Mouse (Mus musculus) brain, adult 10 weeks (tissue): ENCODE results near the gene 3110021N24Rik. TPM values are rescaled to one million over a fixed set of nuclear protein-coding genes. Genes with fewer than 3 reads are reported as not detected.

ENCODE experiments used
- polyA plus RNA-seq: library from polyadenylated mRNA; stranded (reverse); fragments of 350-450 nt; fragmentation: Illumina TruSeq; extraction: RNeasy Lipid Tissue Mini Kit (QIAGEN cat#74804); gene quantifications from one replicate; pipeline ENCODE4 v1.2.3, GENCODE M21; 2015; ENCODE audit warnings: low read depth, low replicate concordance

Gene 3110021N24Rik
- polyA plus RNA-seq = 0.33 TPM

GRCm38 (mm10) chr4:108719349-108719748 lies at the start of gene 3110021N24Rik:
Gene 3110021N24Rik, plus strand, starts transcription at chr4:108719649.

GRCm38 (mm10) chr4:108780057-108780863 lies 60.8 kb downstream of the 3110021N24Rik start, which contains the start of gene Zfyve9:
Gene Zfyve9, minus strand, starts transcription at chr4:108780798.

Other genes with a start within 250 kb of the 3110021N24Rik start
- 41.5 TPM for gene Prpf38a, start 140.3 kb upstream of the 3110021N24Rik start, polyA plus RNA-seq
- 0.24 TPM for gene Orc1, start 140.2 kb upstream of the 3110021N24Rik start, polyA plus RNA-seq
- gene Cc2d1b, start 99.7 kb upstream of the 3110021N24Rik start, polyA plus RNA-seq = 26.5 TPM
- 49.9 TPM for gene Zfyve9, start 61.1 kb downstream of the 3110021N24Rik start, polyA plus RNA-seq
- gene Btf3l4, start 114.0 kb downstream of the 3110021N24Rik start, polyA plus RNA-seq = 159 TPM
- 62.9 TPM for gene Txndc12, start 115.0 kb downstream of the 3110021N24Rik start, polyA plus RNA-seq
- gene Kti12, start 128.1 kb downstream of the 3110021N24Rik start, polyA plus RNA-seq = 14.7 TPM
- not detected for gene A730015C16Rik, start 129.0 kb downstream of the 3110021N24Rik start, polyA plus RNA-seq
- 80.1 TPM for gene Rab3b, start 159.4 kb downstream of the 3110021N24Rik start, polyA plus RNA-seq